Comparison of ENCODE assay signal across 38 mouse cellular contexts in the genomic region with DNA sequence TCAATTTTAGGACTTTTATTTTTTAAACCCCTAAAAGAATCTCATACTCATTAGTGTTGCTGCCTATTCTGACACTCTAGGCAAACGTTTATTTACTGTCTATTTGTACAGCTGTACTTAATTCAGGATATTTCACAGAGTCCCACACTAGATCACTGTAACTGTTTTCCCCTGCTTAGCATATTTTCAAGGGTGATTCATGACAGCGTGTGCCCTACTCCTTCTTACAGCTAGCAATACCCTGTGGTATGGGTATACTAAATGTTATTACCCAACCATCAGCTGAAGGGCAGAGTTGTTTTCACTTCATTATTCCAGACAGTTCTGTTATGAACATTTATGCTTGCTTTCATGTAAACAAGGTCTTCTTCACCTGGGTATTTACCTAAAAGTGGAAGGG. TPM values are rescaled to one million over a fixed set of nuclear protein-coding genes. Genes with fewer than 3 reads are reported as not detected.
"Had no signal": no experiment of that assay in that cellular context is flagged by ENCODE, and none has a peak within 500 bp of the region (broad histone marks: within the 10 kb centered on the region; RNA-seq: fewer than 3 reads in every experiment).

No protein-coding gene starts in this region.

- H3K4me2 ChIP-seq: heart, embryonic 11.5 days; heart, embryonic 12.5 days; heart, embryonic 13.5 days; heart, embryonic 15.5 days; hindbrain, embryonic 12.5 days; hindbrain, embryonic 14.5 days; hindbrain, embryonic 15.5 days; intestine, embryonic 15.5 days; kidney, embryonic 15.5 days had no signal

- H3K36me3 ChIP-seq: heart, embryonic 10.5 days; heart, embryonic 12.5 days; heart, embryonic 13.5 days; heart, embryonic 15.5 days; hindbrain, embryonic 10.5 days; hindbrain, embryonic 12.5 days; hindbrain, embryonic 15.5 days; intestine, embryonic 15.5 days; kidney, embryonic 15.5 days had no signal

- ATAC-seq: hindbrain, embryonic 16.5 days; hindbrain, postnatal 0 days; inflammation-experienced regulatory T-cells, adult 6 months; intestine, embryonic 15.5 days; intestine, embryonic 16.5 days; intestine, postnatal 0 days had no signal

- DNase-seq: heart, postnatal 10 days; heart, postnatal 14 days; heart, postnatal 36 days; heart, postnatal 4 days; kidney, adult 11 months; kidney, adult 18-20 months; kidney, adult 2 months; kidney, adult 8-10 months; kidney, adult 9 months; kidney, postnatal 10 days; kidney, postnatal 14 days; kidney, postnatal 25 days; kidney, postnatal 36 days; kidney, postnatal 4 days; layer of hippocampus, adult 9-11 months; layer of hippocampus, postnatal 36 days had no signal

- H3K4me3 ChIP-seq: heart, embryonic 10.5 days; heart, embryonic 12.5 days; heart, embryonic 13.5 days; heart, embryonic 15.5 days; hindbrain, embryonic 10.5 days; hindbrain, embryonic 12.5 days; hindbrain, embryonic 15.5 days; intestine, embryonic 15.5 days; kidney, embryonic 15.5 days; layer of hippocampus, adult 2 months; left cerebral cortex, adult 2 months had no signal

- H3K27me3 ChIP-seq: heart, embryonic 12.5 days; heart, embryonic 15.5 days; intestine, embryonic 15.5 days; kidney, embryonic 15.5 days had no signal

- H3K4me1 ChIP-seq: hindbrain, embryonic 10.5 days; hindbrain, embryonic 15.5 days; intestine, embryonic 15.5 days had no signal

- H3K9ac ChIP-seq: heart, embryonic 12.5 days; heart, embryonic 13.5 days; heart, embryonic 15.5 days; hindbrain, embryonic 12.5 days; hindbrain, embryonic 14.5 days; hindbrain, embryonic 15.5 days; intestine, embryonic 15.5 days; kidney, embryonic 15.5 days had no signal

- H3K27ac ChIP-seq: heart, embryonic 10.5 days; heart, embryonic 13.5 days; heart, embryonic 15.5 days; hindbrain, embryonic 10.5 days; hindbrain, embryonic 12.5 days; hindbrain, embryonic 14.5 days; hindbrain, embryonic 15.5 days; hindbrain, postnatal 0 days; intestine, embryonic 15.5 days; kidney, embryonic 15.5 days; kidney, postnatal 0 days; layer of hippocampus, adult 2 months; left cerebral cortex, adult 2 months had no signal

- H3K9me3 ChIP-seq: heart, embryonic 10.5 days; heart, embryonic 12.5 days; heart, embryonic 13.5 days; heart, embryonic 15.5 days; hindbrain, embryonic 10.5 days; hindbrain, embryonic 12.5 days; hindbrain, embryonic 15.5 days; intestine, embryonic 15.5 days; kidney, embryonic 15.5 days had no signal

RNA-seq across cellular contexts. Expression of gene 1810049J17Rik, which starts 5.7 kb away (rescaled TPM):
- total RNA-seq: hematopoietic stem cell, adult 5-6 weeks; hindbrain, postnatal 0 days had no signal
- polyA plus RNA-seq: heart, embryonic 10.5 days; heart, embryonic 11.5 days; heart, embryonic 15.5 days; hindbrain, embryonic 11.5 days; inflammation-experienced regulatory T-cells, adult 6 months; kidney, adult 2 months; kidney, embryonic 15.5 days; large intestine, adult 2 months had no signal
